Mouse (Mus musculus) myocyte (in vitro differentiated cells): ENCODE data around the gene Susd6. TPM values are rescaled to one million over a fixed set of nuclear protein-coding genes. Genes with fewer than 3 reads are reported as not detected.
A peak's percentile ranks its signal among the peaks of the same experiment; 100 is the strongest.
"Not testable (repeated sequence)": the region's sequence is repeated elsewhere in the genome, so short reads cannot be mapped to it uniquely, and the experiment has no call there.

Experiments used
- H3K27me3 ChIP-seq: one replicate; pipeline ENCODE4 v1.6.1; 2011; ENCODE audit not compliant: control insufficient read depth, insufficient read depth, insufficient read length
- H3K36me3 ChIP-seq: one replicate; pipeline ENCODE4 v1.6.1; 2011; ENCODE audit not compliant: control insufficient read depth, insufficient read depth
- H3K4me2 ChIP-seq: one replicate; pipeline ENCODE4 v1.6.1; 2011; ENCODE audit warnings: low read depth, control low read depth
- H3K4me3 ChIP-seq: one replicate; pipeline ENCODE4 v1.5.1; 2011; ENCODE audit warnings: mild to moderate bottlenecking, control low read depth, moderate library complexity
- H3K79me2 ChIP-seq: one replicate; pipeline ENCODE4 v1.6.1; 2011; ENCODE audit not compliant: control insufficient read depth, insufficient read depth
- H3ac ChIP-seq: one replicate; pipeline ENCODE4 v1.6.1; 2011; ENCODE audit not compliant: control insufficient read depth, insufficient read length
- CEBPB ChIP-seq: IDR thresholded peaks from 2 replicates; pipeline ENCODE4 v1.6.1; 2011; ENCODE audit warnings: mild to moderate bottlenecking, moderate library complexity; ENCODE audit not compliant: poor library complexity, insufficient read depth, severe bottlenecking
- E2F4 ChIP-seq: IDR thresholded peaks from one replicate; pipeline ENCODE4 v1.6.1; 2011; ENCODE audit warnings: mild to moderate bottlenecking, control low read depth, moderate library complexity; ENCODE audit not compliant: insufficient read depth
- MAX ChIP-seq: IDR thresholded peaks from one replicate; pipeline ENCODE4 v1.6.1; 2011; ENCODE audit warnings: low read depth, mild to moderate bottlenecking, control low read depth
- MYOD1 ChIP-seq, 3 experiments: IDR thresholded peaks; one replicate each; pipeline ENCODE4 v1.6.1; 2011; ENCODE audit warnings: control low read depth in 2 of 3, low read depth in 2 of 3, mild to moderate bottlenecking in 2 of 3, moderate library complexity in 1 of 3; ENCODE audit not compliant: insufficient read length in 2 of 3, control insufficient read depth in 1 of 3
- MYOG ChIP-seq, 3 experiments: IDR thresholded peaks; one replicate each; pipeline ENCODE4 v1.6.1; 2011; ENCODE audit warnings: control low read depth in 2 of 3, low read depth in 2 of 3, mild to moderate bottlenecking in 2 of 3; ENCODE audit not compliant: insufficient read length in 2 of 3, control insufficient read depth in 1 of 3, insufficient read depth in 1 of 3
- POLR2A ChIP-seq: IDR thresholded peaks from one replicate; pipeline ENCODE4 v1.6.1; 2011; ENCODE audit warnings: low read depth, mild to moderate bottlenecking, control low read depth, moderate library complexity; ENCODE audit not compliant: insufficient read length
- POLR2AphosphoS2 ChIP-seq: IDR thresholded peaks from one replicate; pipeline ENCODE4 v1.6.1; 2011; ENCODE audit warnings: low read depth, control low read depth; ENCODE audit not compliant: insufficient read length
- REST ChIP-seq: IDR thresholded peaks from one replicate; pipeline ENCODE4 v1.6.1; 2011; ENCODE audit warnings: mild to moderate bottlenecking, control low read depth, moderate library complexity; ENCODE audit not compliant: insufficient read depth, insufficient read length
- SRF ChIP-seq: IDR thresholded peaks from one replicate; pipeline ENCODE4 v1.6.1; 2011; ENCODE audit warnings: low read depth; ENCODE audit not compliant: control insufficient read depth, insufficient read length
- TCF12 ChIP-seq: IDR thresholded peaks from one replicate; pipeline ENCODE4 v1.6.1; 2011; ENCODE audit warnings: mild to moderate bottlenecking, control low read depth; ENCODE audit not compliant: poor library complexity, insufficient read depth, severe bottlenecking
- TCF3 ChIP-seq: IDR thresholded peaks from one replicate; pipeline ENCODE4 v1.6.1; 2011; ENCODE audit warnings: low read depth, control low read depth; ENCODE audit not compliant: insufficient read length
- USF1 ChIP-seq: IDR thresholded peaks from one replicate; pipeline ENCODE4 v1.6.1; 2011; ENCODE audit warnings: low read depth, mild to moderate bottlenecking, control low read depth, moderate library complexity
- polyA plus RNA-seq: library from polyadenylated mRNA; unstranded; fragments of >200 nt; fragmentation: generic; extraction: Trizol; gene quantifications from one replicate; pipeline ENCODE4 v1.2.1, GENCODE M21; 2012; ENCODE audit warnings: missing spikeins

Gene Susd6
- polyA plus RNA-seq, 1 experiment: 64.0 TPM

DNA sequence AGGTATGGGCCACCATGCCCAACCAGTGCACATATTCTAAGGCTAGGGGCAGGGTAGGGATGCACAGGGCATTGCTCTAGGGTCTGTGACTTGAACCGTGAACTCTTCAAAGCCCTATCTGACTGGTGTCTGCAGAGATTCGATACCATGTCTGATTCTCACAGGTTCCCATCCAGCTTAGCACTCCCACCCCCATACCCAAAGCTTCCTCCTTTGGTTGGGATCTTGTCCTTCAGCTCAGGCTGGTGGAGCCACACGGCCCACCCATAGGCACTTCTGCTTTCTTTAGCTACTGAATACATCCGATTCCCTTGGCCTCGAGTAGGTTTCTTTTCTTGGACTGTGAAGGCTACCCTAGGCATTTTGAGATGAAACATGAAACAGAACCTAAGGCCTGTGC is 5.3 kb upstream of the Susd6 start:
- Histone ChIP-seq H3K27me3 (no peaks in the 10 kb centered on the region), H3K4me2 (no peak overlapping the region), H3K79me2 (no peaks in the 10 kb centered on the region), H3K36me3 (no peaks in the 10 kb centered on the region), H3K4me3 (no peak overlapping the region), H3ac (no peak overlapping the region)
- no peak for TF ChIP-seq TCF3
- no peak for TF ChIP-seq POLR2A
- no peak for TF ChIP-seq USF1
- no peak for TF ChIP-seq MAX
- no peak for TF ChIP-seq CEBPB
- TF ChIP-seq TCF12: no peak
- no peak for TF ChIP-seq POLR2AphosphoS2
- no peak for TF ChIP-seq MYOD1 (IDR thresholded peaks at IDR 0.05; ENCODE audit: control insufficient read depth in 1 of 3, insufficient read length in 2 of 3, low read depth in 2 of 3)
- TF ChIP-seq REST: no peak

DNA sequence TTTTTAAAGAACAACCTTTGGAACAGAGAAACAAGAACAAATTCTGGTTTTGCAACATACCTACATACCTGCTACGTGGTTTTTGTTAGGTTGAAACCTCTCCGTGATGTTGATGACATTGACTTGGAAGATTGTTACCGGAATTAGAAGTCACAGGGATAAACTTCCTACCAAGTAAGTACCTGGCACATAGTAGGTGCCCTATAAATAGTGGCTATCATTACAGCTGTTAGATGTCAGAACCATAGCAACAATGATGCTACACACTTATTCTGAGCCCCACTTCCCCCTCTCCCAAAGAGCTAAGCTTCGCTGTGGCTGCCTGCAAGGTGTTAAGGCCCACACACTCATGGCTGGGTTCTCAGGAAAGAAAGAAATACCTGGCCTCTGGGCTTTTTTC is 4.7 kb upstream of the Susd6 start:
- H3K79me2 ChIP-seq: no peaks in the 10 kb centered on the region
- no peak overlapping the region for H3K4me2 ChIP-seq
- H3K27me3 ChIP-seq: no peaks in the 10 kb centered on the region
- no peak overlapping the region for H3K4me3 ChIP-seq
- H3ac ChIP-seq: no peak overlapping the region
- H3K36me3 ChIP-seq: no peaks in the 10 kb centered on the region
- TF ChIP-seq CEBPB (no peak), USF1 (no peak), POLR2AphosphoS2 (no peak), REST (no peak), POLR2A (no peak), MYOD1 (IDR thresholded peaks at IDR 0.05; ENCODE audit: control insufficient read depth in 1 of 3, insufficient read length in 2 of 3, low read depth in 2 of 3) (no peak), MYOG (IDR thresholded peaks at IDR 0.05; ENCODE audit: control insufficient read depth in 1 of 3, insufficient read depth in 1 of 3, insufficient read length in 2 of 3, low read depth in 2 of 3) (no peak), TCF12 (no peak), TCF3 (no peak), E2F4 (no peak), MAX (no peak), SRF (no peak)

- no peak overlapping the region for H3ac ChIP-seq
- peaks cover 8% of the 10 kb centered on the region for H3K79me2 ChIP-seq
- no peak overlapping the region for H3K4me2 ChIP-seq
- H3K36me3 ChIP-seq: no peaks in the 10 kb centered on the region
- TF ChIP-seq TCF12 (no peak), CEBPB (no peak), SRF (no peak)
- H3K27me3 ChIP-seq: no peaks in the 10 kb centered on the region
- H3K4me3 ChIP-seq: no peak overlapping the region
Measured at GRCm38 (mm10) chr12:80786591-80786990, 3.7 kb upstream of the Susd6 start.

DNA sequence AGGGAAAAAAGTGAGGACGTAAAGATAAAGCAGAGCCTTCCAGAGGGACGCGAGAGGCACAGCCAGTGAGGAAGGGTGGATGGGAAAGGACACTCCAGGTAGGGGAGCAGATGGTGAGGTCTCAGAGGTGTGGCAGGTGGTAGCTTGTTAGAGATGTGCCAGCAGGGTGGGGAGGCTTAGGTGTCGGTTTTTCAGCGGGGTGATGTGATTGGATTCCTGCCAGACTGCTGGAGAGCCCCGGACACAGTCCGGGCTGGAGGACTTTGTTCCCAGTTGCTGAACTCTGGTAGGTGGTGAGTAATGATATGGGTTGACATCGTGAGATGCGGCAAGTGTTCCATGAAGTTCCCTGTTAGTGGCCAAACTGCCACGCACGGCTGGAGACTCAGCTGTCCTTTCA is 2.7 kb upstream of the Susd6 start:
- H3K4me3 ChIP-seq: no peak overlapping the region
- peaks cover 18% of the 10 kb centered on the region for H3K79me2 ChIP-seq
- peak overlapping the region; percentile 52 for H3K4me2 ChIP-seq
- H3K36me3 ChIP-seq: no peaks in the 10 kb centered on the region
- TF ChIP-seq MYOD1 (IDR thresholded peaks at IDR 0.05; ENCODE audit: control insufficient read depth in 1 of 3, insufficient read length in 2 of 3, low read depth in 2 of 3): no peak
- no peak for TF ChIP-seq POLR2A
- no peak for TF ChIP-seq POLR2AphosphoS2
- no peak for TF ChIP-seq SRF
- no peak for TF ChIP-seq MYOG (IDR thresholded peaks at IDR 0.05; ENCODE audit: control insufficient read depth in 1 of 3, insufficient read depth in 1 of 3, insufficient read length in 2 of 3, low read depth in 2 of 3)
- no peak for TF ChIP-seq USF1
- TF ChIP-seq E2F4: no peak
- no peaks in the 10 kb centered on the region for H3K27me3 ChIP-seq
- H3ac ChIP-seq: no peak overlapping the region

GRCm38 (mm10) chr12:80788188-80788587 is 2.1 kb upstream of the Susd6 start:
- no peaks in the 10 kb centered on the region for H3K36me3 ChIP-seq
- TF ChIP-seq TCF12 (no peak), TCF3 (no peak), SRF (no peak), REST (no peak), POLR2AphosphoS2 (no peak), USF1 (no peak), MYOD1 (IDR thresholded peaks at IDR 0.05; ENCODE audit: control insufficient read depth in 1 of 3, insufficient read length in 2 of 3, low read depth in 2 of 3) (no peak), POLR2A (no peak), E2F4 (no peak), MAX (no peak), MYOG (IDR thresholded peaks at IDR 0.05; ENCODE audit: control insufficient read depth in 1 of 3, insufficient read depth in 1 of 3, insufficient read length in 2 of 3, low read depth in 2 of 3) (no peak), CEBPB (no peak)
- peak overlapping the region; percentile 52 for H3K4me2 ChIP-seq
- H3K27me3 ChIP-seq: no peaks in the 10 kb centered on the region
- no peak overlapping the region for H3K4me3 ChIP-seq
- H3K79me2 ChIP-seq: peaks cover 24% of the 10 kb centered on the region
- no peak overlapping the region for H3ac ChIP-seq

- Histone ChIP-seq H3K79me2 (peaks cover 35% of the 10 kb centered on the region), H3K4me3 (peak overlapping the region; percentile 89)
- not testable (repeated sequence) for H3ac ChIP-seq, H3K4me2 ChIP-seq, H3K36me3 ChIP-seq, H3K27me3 ChIP-seq
Measured at GRCm38 (mm10) chr12:80789276-80789675, 1.0 kb upstream of the Susd6 start.
